8 mouse cellular contexts compared by ENCODE assay signal in genomic region chr12:5191628-5192379, GRCm38 (mm10).
DNase-seq lines count a peak whose midpoint lies in the region; ATAC-seq and TF ChIP-seq lines count a peak whose summit lies in the region.

No protein-coding gene starts in this region.

- peak; percentile 59 for ATAC-seq in embryonic facial prominence, embryonic 12.5 days (ENCODE audit: insufficient number of reproducible peaks, insufficient read depth, low FRiP score, low TSS enrichment)
- peak; percentile 55 for ATAC-seq in heart, embryonic 14.5 days (ENCODE audit: insufficient number of reproducible peaks, insufficient read depth, low FRiP score, low read depth)
- ATAC-seq in kidney, postnatal 0 days (replicated peaks; ENCODE audit: low FRiP score, low read depth), result peak; percentile 69
- peak; percentile 68 for ATAC-seq in stomach, postnatal 0 days (ENCODE audit: low FRiP score, low TSS enrichment)

- no peaks in the 10 kb centered on the region for H3K9me3 ChIP-seq in embryonic facial prominence, embryonic 12.5 days
- no peaks in the 10 kb centered on the region for H3K9me3 ChIP-seq in heart, embryonic 14.5 days (ENCODE audit: control insufficient read depth, low read length)
- no peaks in the 10 kb centered on the region for H3K9me3 ChIP-seq in kidney, postnatal 0 days (replicated peaks; ENCODE audit: low read length)
- no peaks in the 10 kb centered on the region for H3K9me3 ChIP-seq in stomach, postnatal 0 days (ENCODE audit: control insufficient read depth, low read length)

- no peak overlapping the region for H3K4me3 ChIP-seq in embryonic facial prominence, embryonic 12.5 days
- peak overlapping the region in 1 of 2 experiments; percentile 10; a peak in 1 of 4 replicates for H3K4me3 ChIP-seq in heart, embryonic 14.5 days (ENCODE audit: control insufficient read depth in 1 of 2, insufficient read depth in 1 of 2, low read depth in 1 of 2, low read length in 2 of 2)
- H3K4me3 ChIP-seq in kidney, postnatal 0 days (replicated peaks; ENCODE audit: low read depth, low read length), result no peak overlapping the region
- no peak overlapping the region for H3K4me3 ChIP-seq in stomach, postnatal 0 days (ENCODE audit: low read depth, low read length)

- H3K9ac ChIP-seq in embryonic facial prominence, embryonic 12.5 days, result no peak overlapping the region
- H3K9ac ChIP-seq in heart, embryonic 14.5 days (ENCODE audit: low read length), result peak overlapping the region; percentile 54; the same call in 1 of the 2 replicates
- 0 out of 2 replicates have a peak overlapping the region, but pooled peaks have one; percentile 8 for H3K9ac ChIP-seq in kidney, postnatal 0 days (ENCODE audit: low read depth, low read length)
- H3K9ac ChIP-seq in stomach, postnatal 0 days (ENCODE audit: low read length), result no peak overlapping the region; the same call in 1 of the 2 replicates

- no peaks in the 10 kb centered on the region for H3K36me3 ChIP-seq in embryonic facial prominence, embryonic 12.5 days
- H3K36me3 ChIP-seq in heart, embryonic 14.5 days (ENCODE audit: control insufficient read depth, insufficient read depth, low read length), result no peaks in the 10 kb centered on the region
- H3K36me3 ChIP-seq in kidney, postnatal 0 days (ENCODE audit: insufficient read depth, low read length), result no peaks in the 10 kb centered on the region
- H3K36me3 ChIP-seq in stomach, postnatal 0 days (ENCODE audit: control insufficient read depth, insufficient read depth, low read length), result no peaks in the 10 kb centered on the region

- H3K27me3 ChIP-seq in embryonic facial prominence, embryonic 12.5 days, result no peaks in the 10 kb centered on the region
- no peaks in the 10 kb centered on the region for H3K27me3 ChIP-seq in heart, embryonic 14.5 days (ENCODE audit: control insufficient read depth, insufficient read depth, low read length)
- H3K27me3 ChIP-seq in kidney, postnatal 0 days (ENCODE audit: insufficient read depth, low read length), result no peaks in the 10 kb centered on the region
- no peaks in the 10 kb centered on the region for H3K27me3 ChIP-seq in stomach, postnatal 0 days (ENCODE audit: control insufficient read depth, insufficient read depth, low read length)

- H3K27ac ChIP-seq in embryonic facial prominence, embryonic 12.5 days, result peak overlapping the region; percentile 76
- H3K27ac ChIP-seq in heart, embryonic 14.5 days (replicated peaks in 1 of 2; ENCODE audit: control insufficient read depth in 1 of 2, insufficient read depth in 1 of 2, low read depth in 2 of 2, low read length in 2 of 2), result peak overlapping the region; percentile 18 to 71; a peak in 3 of 4 replicates
- H3K27ac ChIP-seq in kidney, postnatal 0 days, result no peak overlapping the region; the same call in 1 of the 2 replicates
- H3K27ac ChIP-seq in stomach, postnatal 0 days (replicated peaks), result 0 out of 2 replicates have a peak overlapping the region, but pooled peaks have one; percentile 30

- no peak for TF ChIP-seq CTCF in kidney, postnatal 0 days (IDR thresholded peaks at IDR 0.05; ENCODE audit: low read depth)
- no peak for TF ChIP-seq CTCF in stomach, postnatal 0 days (IDR thresholded peaks at IDR 0.05; ENCODE audit: low read depth)

- 13% methylated on average over 14 of the region's 14 CpGs for WGBS in embryonic facial prominence, embryonic 12.5 days
- 5% methylated on average over 14 of the region's 14 CpGs for WGBS in heart, embryonic 14.5 days
- 9% methylated on average over 14 of the region's 14 CpGs for WGBS in kidney, postnatal 0 days
- WGBS in stomach, postnatal 0 days, result 10% methylated on average over 14 of the region's 14 CpGs

- peak; percentile 89 for DNase-seq in adrenal gland, postnatal 14 days
- DNase-seq in kidney, postnatal 0 days (ENCODE audit: low spot score), result peak; percentile 76
- peak; percentile 77 to 85 for DNase-seq in lung, postnatal 4 days
- DNase-seq in stomach, postnatal 0 days (ENCODE audit: low spot score), result peak; percentile 38
- no peak for DNase-seq in layer of hippocampus, adult 18-20 months (ENCODE audit: low spot score in 2 of 2)
- no peak for DNase-seq in layer of hippocampus, postnatal 36 days

- TF ChIP-seq EP300 in stomach, postnatal 0 days (optimal IDR thresholded peaks at IDR 0.05), result no peak

- peaks cover 54% of the 10 kb centered on the region for H3K4me1 ChIP-seq in embryonic facial prominence, embryonic 12.5 days
- H3K4me1 ChIP-seq in heart, embryonic 14.5 days (ENCODE audit: control insufficient read depth in 2 of 2, insufficient read depth in 2 of 2, low read length in 2 of 2), result peaks cover 26 to 37% of the 10 kb centered on the region in 2 experiments
- H3K4me1 ChIP-seq in kidney, postnatal 0 days (replicated peaks; ENCODE audit: insufficient read depth, low read length), result peaks cover 13% of the 10 kb centered on the region
- H3K4me1 ChIP-seq in stomach, postnatal 0 days (replicated peaks; ENCODE audit: control insufficient read depth, insufficient read depth), result peaks cover 7% of the 10 kb centered on the region; the same call in 1 of the 2 replicates

- peak overlapping the region; percentile 5 for H3K4me2 ChIP-seq in embryonic facial prominence, embryonic 12.5 days (replicated peaks)
- H3K4me2 ChIP-seq in heart, embryonic 14.5 days (ENCODE audit: low read length), result peak overlapping the region; percentile 58
- peak overlapping the region; percentile 37 for H3K4me2 ChIP-seq in kidney, postnatal 0 days (ENCODE audit: low read length)
- peak overlapping the region; percentile 34 for H3K4me2 ChIP-seq in stomach, postnatal 0 days (replicated peaks; ENCODE audit: low read depth)

Comparison
In these comparisons a context has a peak if more than half of its experiments do, and no peak if none do; other contexts are left out.
1. DNase-seq: peak in adrenal gland, postnatal 14 days (single experiment), kidney, postnatal 0 days (single experiment), lung, postnatal 4 days (2 of 2) and stomach, postnatal 0 days (single experiment); none in layer of hippocampus, adult 18-20 months (0 of 2) and layer of hippocampus, postnatal 36 days (0 of 2).
2. H3K4me2 ChIP-seq: peak in every context shown above with its lines; median percentile 58 in heart, embryonic 14.5 days; 37 in kidney, postnatal 0 days; 34 in stomach, postnatal 0 days; 5 in embryonic facial prominence, embryonic 12.5 days.
3. H3K9ac ChIP-seq: peak in heart, embryonic 14.5 days (single experiment) and kidney, postnatal 0 days (single experiment); none in embryonic facial prominence, embryonic 12.5 days (single experiment) and stomach, postnatal 0 days (single experiment).
4. Peak in every context shown above with its lines, with median percentiles within 50 percentile points of each other: ATAC-seq.